Mouse (Mus musculus): ENCODE results near the gene Dph1.

GRCm38 (mm10) chr11:75129481-75129880, 61.6 kb downstream of the Dph1 start:
- TF ChIP-seq POLR2A (IDR thresholded peaks at IDR 0.05; ENCODE audit: insufficient read depth, low read depth, low read length): no peak
- no peak for TF ChIP-seq EP300 (IDR thresholded peaks at IDR 0.05; ENCODE audit: insufficient read depth, low read depth, low read length)
- TF ChIP-seq CTCF (IDR thresholded peaks at IDR 0.05): no peak

All from heart, adult 2 months (tissue).